In the genomic region with DNA sequence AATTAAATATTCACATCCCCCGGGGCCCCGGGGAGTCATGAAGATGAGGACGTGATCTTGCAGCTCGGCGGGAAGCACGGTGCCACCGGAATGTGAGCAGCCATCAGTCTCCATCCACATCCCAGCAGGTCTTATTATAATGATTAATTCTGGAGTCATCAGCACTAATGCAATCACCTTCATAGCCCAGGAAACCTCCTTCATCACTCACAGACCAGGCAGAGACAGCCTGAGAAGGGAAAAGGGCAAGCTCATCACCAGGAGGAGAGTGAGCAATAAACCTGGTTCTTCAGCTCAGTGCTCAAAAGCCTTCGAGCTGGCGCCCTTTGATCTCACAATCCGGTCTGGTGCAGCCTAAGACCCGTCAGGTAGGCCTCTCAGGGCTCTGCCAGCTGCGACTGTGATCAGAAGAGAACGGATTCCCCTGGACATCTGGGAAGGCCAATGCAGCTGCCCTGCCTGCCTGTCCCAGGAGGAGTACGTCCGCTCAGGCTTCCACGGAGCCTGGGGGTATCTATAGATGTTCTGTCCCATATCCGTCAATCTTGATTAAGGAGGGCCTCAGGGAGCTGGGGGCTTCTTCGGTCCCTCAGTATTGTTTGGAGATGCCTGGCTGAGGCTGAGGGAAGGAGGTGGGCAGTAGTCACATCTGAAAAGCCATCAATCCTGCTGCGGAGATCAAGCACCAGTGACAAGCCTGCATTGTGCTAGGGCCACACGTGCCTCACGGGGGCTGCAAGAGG, we compare ENCODE assay signal across 12 mouse cellular contexts. TPM values are rescaled to one million over a fixed set of nuclear protein-coding genes. Genes with fewer than 3 reads are reported as not detected.
A peak's percentile ranks its signal among the peaks of the same experiment; 100 is the strongest.
DNase-seq lines count a peak whose midpoint lies in the region; ATAC-seq and TF ChIP-seq lines count a peak whose summit lies in the region.
"Had no signal": no experiment of that assay in that cellular context is flagged by ENCODE, and none has a peak within 500 bp of the region (broad histone marks: within the 10 kb centered on the region; RNA-seq: fewer than 3 reads in every experiment).

No protein-coding gene starts in this region.

- H3K4me3 ChIP-seq in hindbrain, embryonic 15.5 days, result no peak overlapping the region
- H3K4me3 ChIP-seq in midbrain, embryonic 16.5 days (ENCODE audit: low read depth, low read length), result no peak overlapping the region
- H3K4me3 ChIP-seq in heart, adult 2 months, result no peak overlapping the region
- H3K4me3 ChIP-seq: forebrain, embryonic 15.5 days; liver, embryonic 13.5 days had no signal

- no peaks in the 10 kb centered on the region for H3K36me3 ChIP-seq in hindbrain, embryonic 15.5 days
- H3K36me3 ChIP-seq in midbrain, embryonic 16.5 days (ENCODE audit: control insufficient read depth, insufficient read depth, low read length), result no peaks in the 10 kb centered on the region
- no peaks in the 10 kb centered on the region for H3K36me3 ChIP-seq in heart, adult 2 months (ENCODE audit: control insufficient read depth, insufficient read depth, low read length)
- H3K36me3 ChIP-seq: forebrain, embryonic 15.5 days; liver, embryonic 13.5 days had no signal

- H3K27me3 ChIP-seq in Patski, result no peaks in the 10 kb centered on the region
- no peaks in the 10 kb centered on the region for H3K27me3 ChIP-seq in hindbrain, embryonic 15.5 days
- no peaks in the 10 kb centered on the region for H3K27me3 ChIP-seq in midbrain, embryonic 16.5 days (ENCODE audit: control insufficient read depth, insufficient read depth, low read depth, low read length)
- no peaks in the 10 kb centered on the region for H3K27me3 ChIP-seq in heart, adult 2 months (ENCODE audit: control insufficient read depth, insufficient read depth, low read length)
- H3K27me3 ChIP-seq: forebrain, embryonic 15.5 days had no signal

- WGBS in hindbrain, embryonic 15.5 days, result 11% methylated on average over 21 of the region's 21 CpGs
- 21% methylated on average over 21 of the region's 21 CpGs for WGBS in midbrain, embryonic 16.5 days
- WGBS in heart, adult 2 months, result 53% methylated on average over 21 of the region's 21 CpGs

- CTCF ChIA-PET in Patski (lab: Charles Lee), result interaction anchor here (1.3 kb wide), 1 partner anchor 69 kb away, joined by 4 read pairs; no protein-coding TSS in a partner anchor

- H3K4me2 ChIP-seq in hindbrain, embryonic 15.5 days, result no peak overlapping the region
- H3K4me2 ChIP-seq in midbrain, embryonic 16.5 days (ENCODE audit: low read length), result no peak overlapping the region
- H3K4me2 ChIP-seq: forebrain, embryonic 15.5 days; liver, embryonic 13.5 days had no signal

- TF ChIP-seq POLR2A in heart, adult 2 months (IDR thresholded peaks at IDR 0.05; ENCODE audit: insufficient read depth, low read depth, low read length), result no peak

- H3K4me1 ChIP-seq in hindbrain, embryonic 15.5 days (replicated peaks), result peaks cover 15% of the 10 kb centered on the region
- H3K4me1 ChIP-seq in midbrain, embryonic 16.5 days (ENCODE audit: control insufficient read depth, insufficient read depth, low read length), result peaks cover 4% of the 10 kb centered on the region; the same call in 1 of the 2 replicates
- H3K4me1 ChIP-seq in heart, adult 2 months (ENCODE audit: control insufficient read depth, insufficient read depth, low read length), result no peaks in the 10 kb centered on the region
- H3K4me1 ChIP-seq: forebrain, embryonic 15.5 days; liver, embryonic 13.5 days had no signal

- ATAC-seq in Patski, result peak; percentile 21
- peak; percentile 76 for ATAC-seq in hindbrain, embryonic 15.5 days (ENCODE audit: low FRiP score, low read depth)
- peak; percentile 60 for ATAC-seq in midbrain, embryonic 16.5 days
- ATAC-seq: forebrain, embryonic 15.5 days had no signal

- in situ Hi-C loops in Patski (cut with MboI; ENCODE audit: low pct_unique_long_range_greater_than_20kb), result loop anchor here (10.0 kb wide), 1 partner anchor 52 kb away; no protein-coding TSS in a partner anchor

- H3K9me3 ChIP-seq in hindbrain, embryonic 15.5 days, result no peaks in the 10 kb centered on the region
- no peaks in the 10 kb centered on the region for H3K9me3 ChIP-seq in midbrain, embryonic 16.5 days (replicated peaks; ENCODE audit: control insufficient read depth, low read length, poor library complexity, severe bottlenecking)
- H3K9me3 ChIP-seq: forebrain, embryonic 15.5 days; liver, embryonic 13.5 days had no signal

- TF ChIP-seq CTCF in Patski (IDR thresholded peaks at IDR 0.05), result no peak
- no peak for TF ChIP-seq CTCF in heart, adult 2 months (IDR thresholded peaks at IDR 0.05)

- TF ChIP-seq EP300 in heart, adult 2 months (IDR thresholded peaks at IDR 0.05; ENCODE audit: insufficient read depth, low read depth, low read length), result no peak

- POLR2A ChIA-PET in Patski (lab: Charles Lee), result interaction anchor here (1.0 kb wide), 1 partner anchor 11 kb away, joined by 3 read pairs; no protein-coding TSS in a partner anchor

- H3K79me2 ChIP-seq in heart, adult 2 months (replicated peaks; ENCODE audit: control insufficient read depth, insufficient read depth, low read length), result no peaks in the 10 kb centered on the region

- peak overlapping the region; percentile 72 for H3K27ac ChIP-seq in hindbrain, embryonic 15.5 days (replicated peaks)
- H3K27ac ChIP-seq in midbrain, embryonic 16.5 days (ENCODE audit: low read length), result no peak overlapping the region
- H3K27ac ChIP-seq in heart, adult 2 months, result no peak overlapping the region
- H3K27ac ChIP-seq: forebrain, embryonic 15.5 days; liver, embryonic 13.5 days; stomach, postnatal 0 days had no signal

- no peak for DNase-seq in Patski (ENCODE audit: low read depth, low spot score)
- DNase-seq in embryo, embryonic 10 days (ENCODE audit: low spot score), result peak; percentile 71
- DNase-seq in adrenal gland, adult 2 months, result no peak
- DNase-seq in ovary, postnatal 10 days (ENCODE audit: low spot score), result no peak
- no peak for DNase-seq in heart, adult 2 months
- DNase-seq: liver, embryonic 13.5 days; lung, postnatal 36 days had no signal

- intact Hi-C loops in heart, adult 2 months (cut with DNase I), result no loop called here

- H3K9ac ChIP-seq in hindbrain, embryonic 15.5 days, result 0 out of 2 replicates have a peak overlapping the region, but pooled peaks have one; percentile 5
- no peak overlapping the region for H3K9ac ChIP-seq in midbrain, embryonic 16.5 days (ENCODE audit: low read depth, low read length)
- no peak overlapping the region for H3K9ac ChIP-seq in heart, adult 2 months (ENCODE audit: low read depth, low read length)
- H3K9ac ChIP-seq: forebrain, embryonic 15.5 days; liver, embryonic 13.5 days had no signal

RNA-seq across cellular contexts. Expression of a gene that starts 12.2 kb away (rescaled TPM):
- polyA plus RNA-seq in Patski (2021), result not detected
- 224 and 240 TPM in 2 replicates for polyA plus RNA-seq in hindbrain, embryonic 15.5 days (2015; fragmentation: Nextera tagmentation; extraction: Ambion mirVana)
- polyA plus RNA-seq in midbrain, embryonic 16.5 days (2015; fragmentation: Nextera tagmentation; extraction: Ambion mirVana), result 19.3 TPM in 2 replicates
- 10 to 100 TPM in 1 of 2 experiments, 1 to 10 TPM in 1; 9.1 to 13.6 TPM for total RNA-seq in adrenal gland, adult 2 months (2021)
- 19.9 and 30.1 TPM in 2 replicates for polyA plus RNA-seq in adrenal gland, adult 2 months (2012; rRNA removed)
- not detected for total RNA-seq in heart, adult 2 months (2021)
- polyA plus RNA-seq in heart, adult 2 months (2012; rRNA removed), result 0.23 TPM in 1 of 2 replicates, not detected in the other
- total RNA-seq: heart, adult 8-10 months had no signal

RNA-seq across cellular contexts. Expression of a gene that starts 18.1 kb away (rescaled TPM):
- 90.0 TPM for polyA plus RNA-seq in Patski (2021)
- polyA plus RNA-seq in hindbrain, embryonic 15.5 days (2015; fragmentation: Nextera tagmentation; extraction: Ambion mirVana), result 88.8 and 94.1 TPM in 2 replicates
- 90.0 and 91.9 TPM in 2 replicates for polyA plus RNA-seq in midbrain, embryonic 16.5 days (2015; fragmentation: Nextera tagmentation; extraction: Ambion mirVana)
- total RNA-seq in adrenal gland, adult 2 months (2021), result 10 to 100 TPM; 57.4 to 62.8 TPM
- 10.4 and 10.5 TPM in 2 replicates for polyA plus RNA-seq in adrenal gland, adult 2 months (2012; rRNA removed)
- total RNA-seq in heart, adult 2 months (2021), result 10 to 100 TPM; 29.0 to 29.6 TPM
- 21.3 and 37.7 TPM in 2 replicates for polyA plus RNA-seq in heart, adult 2 months (2012; rRNA removed)

RNA-seq across cellular contexts. Expression of a gene that starts 53.7 kb away (rescaled TPM):
- 19.6 TPM for polyA plus RNA-seq in Patski (2021)
- polyA plus RNA-seq in hindbrain, embryonic 15.5 days (2015; fragmentation: Nextera tagmentation; extraction: Ambion mirVana), result 7.5 and 7.6 TPM in 2 replicates
- 7.4 and 8.4 TPM in 2 replicates for polyA plus RNA-seq in midbrain, embryonic 16.5 days (2015; fragmentation: Nextera tagmentation; extraction: Ambion mirVana)
- 10 to 100 TPM; 22.1 to 27.4 TPM for total RNA-seq in adrenal gland, adult 2 months (2021)
- polyA plus RNA-seq in adrenal gland, adult 2 months (2012; rRNA removed), result 7.2 and 8.6 TPM in 2 replicates
- 10 to 100 TPM; 81.9 to 85.5 TPM for total RNA-seq in heart, adult 2 months (2021)
- polyA plus RNA-seq in heart, adult 2 months (2012; rRNA removed), result 39.1 and 69.8 TPM in 2 replicates

Comparison
In these comparisons a context has a peak if more than half of its experiments do, and no peak if none do; other contexts are left out.
1. ATAC-seq: peak in every context shown above with its lines; median percentile 76 in hindbrain, embryonic 15.5 days; 60 in midbrain, embryonic 16.5 days; 21 in Patski.
2. RNA of a gene that starts 12.2 kb away (polyA plus RNA-seq): 224 to 240 TPM in hindbrain, embryonic 15.5 days, 19.9 to 30.1 TPM in adrenal gland, adult 2 months and 19.3 TPM in midbrain, embryonic 16.5 days; 0.23 TPM in heart, adult 2 months and not detected in Patski (single experiment); every median in the first group is over 10 times any median in the second.